Mouse (Mus musculus): ENCODE measurements around the gene Ggt6.

- TF ChIP-seq CTCF (IDR thresholded peaks at IDR 0.05; ENCODE audit: low read depth): no peak
- no peak for TF ChIP-seq EP300 (IDR thresholded peaks at IDR 0.05; ENCODE audit: low read depth)
These were observed 38.3 kb upstream of the Ggt6 start for GRCm38 (mm10) chr11:72397072-72397471.

All from liver, postnatal 0 days (tissue).